Mouse (Mus musculus) left cerebral cortex, adult 8-10 months (tissue): ENCODE measurements around the gene Setd7. TPM values are rescaled to one million over a fixed set of nuclear protein-coding genes. Genes with fewer than 3 reads are reported as not detected.
A peak's percentile ranks its signal among the peaks of the same experiment; 100 is the strongest.

ENCODE experiments used
- DNase-seq, 2 experiments: peaks; one replicate each; pipeline ENCODE4 v3.0.0; 2022; ENCODE audit warnings: low spot score in 2 of 2
- total RNA-seq, 4 experiments: library from RNA; stranded (reverse); gene quantifications; 2 replicates each; pipeline ENCODE4 v1.2.4; 2022

Gene Setd7
- total RNA-seq, 4 experiments from 2014 or later = 104 to 112 (median 108) TPM

GRCm38 (mm10) chr3:51559594-51560450 lies 857 bp downstream of the Setd7 start:
- DNase-seq = peak; percentile 58 to 78

GRCm38 (mm10) chr3:51555583-51555982 lies 5.1 kb downstream of the Setd7 start:
- DNase-seq = no peak

GRCm38 (mm10) chr3:51554836-51555235 lies 5.8 kb downstream of the Setd7 start:
- DNase-seq = no peak

- no peak for DNase-seq
Observed at GRCm38 (mm10) chr3:51554067-51554466, 6.6 kb downstream of the Setd7 start.

GRCm38 (mm10) chr3:51553497-51553875 lies 7.2 kb downstream of the Setd7 start:
- DNase-seq = peak in 1 of 2 experiments; percentile 21

- no peak for DNase-seq
Observed at GRCm38 (mm10) chr3:51552841-51553496, 7.7 kb downstream of the Setd7 start.

GRCm38 (mm10) chr3:51552197-51552596 lies 8.5 kb downstream of the Setd7 start:
- no peak for DNase-seq

- DNase-seq = no peak
Observed at GRCm38 (mm10) chr3:51548987-51549579, 11.6 kb downstream of the Setd7 start.

GRCm38 (mm10) chr3:51547577-51547976 lies 13.1 kb downstream of the Setd7 start:
- DNase-seq = no peak

- no peak for DNase-seq
Observed at GRCm38 (mm10) chr3:51544442-51545128, 16.1 kb downstream of the Setd7 start.

GRCm38 (mm10) chr3:51540659-51541058 lies 20.0 kb downstream of the Setd7 start:
- DNase-seq = no peak

GRCm38 (mm10) chr3:51539567-51540408 lies 20.9 kb downstream of the Setd7 start:
- DNase-seq = peak in 1 of 2 experiments; percentile 39

- DNase-seq = no peak
Observed at GRCm38 (mm10) chr3:51534013-51534412, 26.7 kb downstream of the Setd7 start.

- no peak for DNase-seq
Observed at GRCm38 (mm10) chr3:51533573-51533972, 27.1 kb downstream of the Setd7 start.

GRCm38 (mm10) chr3:51532282-51532620 lies 28.4 kb downstream of the Setd7 start:
- DNase-seq = no peak

GRCm38 (mm10) chr3:51531473-51532281 lies 29.0 kb downstream of the Setd7 start:
- DNase-seq = no peak

GRCm38 (mm10) chr3:51526891-51527290 lies 33.8 kb downstream of the Setd7 start:
- DNase-seq = peak in 1 of 2 experiments; percentile 79

GRCm38 (mm10) chr3:51525186-51525785 lies 35.4 kb downstream of the Setd7 start:
- no peak for DNase-seq

- no peak for DNase-seq
Observed at GRCm38 (mm10) chr3:51521262-51521661, 39.4 kb downstream of the Setd7 start.

GRCm38 (mm10) chr3:51518763-51519121 lies 41.9 kb downstream of the Setd7 start:
- DNase-seq = no peak
